Mouse (Mus musculus) myocyte (in vitro differentiated cells): Measurements from ENCODE around the gene Cox8a. TPM values are rescaled to one million over a fixed set of nuclear protein-coding genes. Genes with fewer than 3 reads are reported as not detected.

Experiments used
- H3K27me3 ChIP-seq: one replicate; pipeline ENCODE4 v1.6.1; 2011; ENCODE audit not compliant: control insufficient read depth, insufficient read depth, insufficient read length
- H3K36me3 ChIP-seq: one replicate; pipeline ENCODE4 v1.6.1; 2011; ENCODE audit not compliant: control insufficient read depth, insufficient read depth
- H3K4me2 ChIP-seq: one replicate; pipeline ENCODE4 v1.6.1; 2011; ENCODE audit warnings: low read depth, control low read depth
- H3K4me3 ChIP-seq: one replicate; pipeline ENCODE4 v1.5.1; 2011; ENCODE audit warnings: mild to moderate bottlenecking, control low read depth, moderate library complexity
- H3K79me2 ChIP-seq: one replicate; pipeline ENCODE4 v1.6.1; 2011; ENCODE audit not compliant: control insufficient read depth, insufficient read depth
- H3ac ChIP-seq: one replicate; pipeline ENCODE4 v1.6.1; 2011; ENCODE audit not compliant: control insufficient read depth, insufficient read length
- CEBPB ChIP-seq: IDR thresholded peaks from 2 replicates; pipeline ENCODE4 v1.6.1; 2011; ENCODE audit warnings: mild to moderate bottlenecking, moderate library complexity; ENCODE audit not compliant: poor library complexity, insufficient read depth, severe bottlenecking
- E2F4 ChIP-seq: IDR thresholded peaks from one replicate; pipeline ENCODE4 v1.6.1; 2011; ENCODE audit warnings: mild to moderate bottlenecking, control low read depth, moderate library complexity; ENCODE audit not compliant: insufficient read depth
- MAX ChIP-seq: IDR thresholded peaks from one replicate; pipeline ENCODE4 v1.6.1; 2011; ENCODE audit warnings: low read depth, mild to moderate bottlenecking, control low read depth
- MYOD1 ChIP-seq, 3 experiments: IDR thresholded peaks; one replicate each; pipeline ENCODE4 v1.6.1; 2011; ENCODE audit warnings: control low read depth in 2 of 3, low read depth in 2 of 3, mild to moderate bottlenecking in 2 of 3, moderate library complexity in 1 of 3; ENCODE audit not compliant: insufficient read length in 2 of 3, control insufficient read depth in 1 of 3
- MYOG ChIP-seq, 3 experiments: IDR thresholded peaks; one replicate each; pipeline ENCODE4 v1.6.1; 2011; ENCODE audit warnings: control low read depth in 2 of 3, low read depth in 2 of 3, mild to moderate bottlenecking in 2 of 3; ENCODE audit not compliant: insufficient read length in 2 of 3, control insufficient read depth in 1 of 3, insufficient read depth in 1 of 3
- POLR2A ChIP-seq: IDR thresholded peaks from one replicate; pipeline ENCODE4 v1.6.1; 2011; ENCODE audit warnings: low read depth, mild to moderate bottlenecking, control low read depth, moderate library complexity; ENCODE audit not compliant: insufficient read length
- POLR2AphosphoS2 ChIP-seq: IDR thresholded peaks from one replicate; pipeline ENCODE4 v1.6.1; 2011; ENCODE audit warnings: low read depth, control low read depth; ENCODE audit not compliant: insufficient read length
- REST ChIP-seq: IDR thresholded peaks from one replicate; pipeline ENCODE4 v1.6.1; 2011; ENCODE audit warnings: mild to moderate bottlenecking, control low read depth, moderate library complexity; ENCODE audit not compliant: insufficient read depth, insufficient read length
- SRF ChIP-seq: IDR thresholded peaks from one replicate; pipeline ENCODE4 v1.6.1; 2011; ENCODE audit warnings: low read depth; ENCODE audit not compliant: control insufficient read depth, insufficient read length
- TCF12 ChIP-seq: IDR thresholded peaks from one replicate; pipeline ENCODE4 v1.6.1; 2011; ENCODE audit warnings: mild to moderate bottlenecking, control low read depth; ENCODE audit not compliant: poor library complexity, insufficient read depth, severe bottlenecking
- TCF3 ChIP-seq: IDR thresholded peaks from one replicate; pipeline ENCODE4 v1.6.1; 2011; ENCODE audit warnings: low read depth, control low read depth; ENCODE audit not compliant: insufficient read length
- USF1 ChIP-seq: IDR thresholded peaks from one replicate; pipeline ENCODE4 v1.6.1; 2011; ENCODE audit warnings: low read depth, mild to moderate bottlenecking, control low read depth, moderate library complexity
- polyA plus RNA-seq: library from polyadenylated mRNA; unstranded; fragments of >200 nt; fragmentation: generic; extraction: Trizol; gene quantifications from one replicate; pipeline ENCODE4 v1.2.1, GENCODE M21; 2012; ENCODE audit warnings: missing spikeins

The Cox8a gene
- polyA plus RNA-seq, 1 experiment, result 1,011 TPM

DNA sequence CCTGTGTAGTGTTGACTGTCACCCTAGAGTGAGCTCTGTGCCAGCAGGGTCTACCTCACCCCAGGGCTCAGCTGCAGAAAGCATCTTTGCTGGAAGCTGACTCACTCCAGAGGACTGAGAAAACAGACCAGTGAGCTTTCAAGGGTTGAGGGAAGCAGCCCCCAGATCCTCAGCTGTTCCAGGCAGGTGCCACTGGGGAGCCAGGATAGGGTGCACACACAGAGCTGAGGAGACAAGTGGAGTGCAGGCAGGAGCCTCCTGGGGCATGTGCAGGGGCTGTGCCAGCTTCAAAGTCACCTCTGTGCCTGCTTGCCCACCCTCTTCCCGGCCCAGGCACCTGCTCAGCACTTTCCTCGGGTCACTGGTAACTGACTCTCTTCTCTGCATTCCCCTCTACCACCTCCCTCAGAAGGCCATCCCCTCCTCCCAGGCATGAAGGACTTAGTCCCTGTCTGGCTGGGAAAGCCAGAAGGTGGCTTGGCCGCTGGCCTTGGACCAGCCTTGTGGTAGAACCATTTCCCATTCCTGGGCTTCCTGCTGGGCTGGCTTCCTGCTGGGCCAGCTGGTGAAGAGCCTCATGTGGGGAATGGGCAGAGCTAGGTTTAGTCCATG, 38.5 kb downstream of the Cox8a start:
- H3ac ChIP-seq, result no peak overlapping the region
- H3K4me2 ChIP-seq, result peak overlapping the region; percentile 42
- no peak overlapping the region for H3K4me3 ChIP-seq
- H3K27me3 ChIP-seq, result no peaks in the 10 kb centered on the region
- TF ChIP-seq TCF12 (peak; percentile 92), POLR2AphosphoS2 (no peak), E2F4 (no peak), TCF3 (peak; percentile 78), USF1 (no peak), CEBPB (no peak), REST (no peak), MYOD1 (IDR thresholded peaks at IDR 0.05; ENCODE audit: control insufficient read depth in 1 of 3, insufficient read length in 2 of 3, low read depth in 2 of 3) (peak in 2 of 3 experiments; percentile 95 to 98), MAX (no peak), SRF (peak; percentile 6), POLR2A (no peak), MYOG (IDR thresholded peaks at IDR 0.05; ENCODE audit: control insufficient read depth in 1 of 3, insufficient read depth in 1 of 3, insufficient read length in 2 of 3, low read depth in 2 of 3) (peak; percentile 73 to 98 (median 96))
- H3K79me2 ChIP-seq, result no peaks in the 10 kb centered on the region
- H3K36me3 ChIP-seq, result no peaks in the 10 kb centered on the region

DNA sequence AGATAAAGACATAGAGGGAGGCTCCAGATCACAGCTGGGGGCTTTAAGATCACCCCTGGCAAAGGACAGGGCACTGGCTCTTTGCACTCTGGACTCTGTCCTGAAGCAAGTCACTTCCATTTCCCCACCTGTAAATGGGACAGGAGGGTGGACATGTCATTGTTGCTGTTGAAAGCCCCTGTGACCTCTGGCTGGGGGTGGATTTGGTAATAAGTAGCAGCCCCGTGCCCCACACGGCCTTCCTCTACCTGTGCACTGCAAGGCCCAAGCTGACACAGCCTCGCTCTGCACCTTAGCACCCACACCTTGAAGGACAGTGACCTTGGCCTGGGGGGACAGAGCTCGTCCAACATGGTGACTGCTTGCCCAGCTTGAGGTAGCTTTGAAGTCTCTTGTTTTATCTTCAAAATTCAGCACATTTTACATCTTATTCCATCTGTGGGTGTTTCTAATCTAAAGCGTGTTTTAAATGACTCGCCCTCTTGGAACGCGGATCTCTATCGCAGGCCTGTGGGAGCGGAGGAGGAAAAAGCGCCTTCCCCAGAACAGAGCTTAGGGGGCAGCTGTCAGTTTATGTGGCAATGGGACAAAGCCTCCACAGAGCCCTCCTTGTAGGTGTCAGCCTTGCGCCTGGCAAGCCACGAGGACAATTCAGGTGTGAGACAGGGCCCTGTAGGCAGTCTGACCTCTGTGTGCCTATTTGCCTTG, 39.5 kb downstream of the Cox8a start:
- TF ChIP-seq MYOD1 (IDR thresholded peaks at IDR 0.05; ENCODE audit: control insufficient read depth in 1 of 3, insufficient read length in 2 of 3, low read depth in 2 of 3), result peak in 1 of 3 experiments; percentile 28
- no peak for TF ChIP-seq SRF
- TF ChIP-seq MYOG (IDR thresholded peaks at IDR 0.05; ENCODE audit: control insufficient read depth in 1 of 3, insufficient read depth in 1 of 3, insufficient read length in 2 of 3, low read depth in 2 of 3), result peak in 1 of 3 experiments; percentile 4
- no peak for TF ChIP-seq E2F4
- no peak for TF ChIP-seq MAX
- no peaks in the 10 kb centered on the region for H3K27me3 ChIP-seq
- H3K79me2 ChIP-seq, result no peaks in the 10 kb centered on the region
- no peak overlapping the region for H3ac ChIP-seq
- H3K4me2 ChIP-seq, result no peak overlapping the region
- H3K36me3 ChIP-seq, result no peaks in the 10 kb centered on the region
- H3K4me3 ChIP-seq, result no peak overlapping the region

- TF ChIP-seq MYOD1 (IDR thresholded peaks at IDR 0.05; ENCODE audit: control insufficient read depth in 1 of 3, insufficient read length in 2 of 3, low read depth in 2 of 3) (no peak), POLR2AphosphoS2 (no peak), MYOG (IDR thresholded peaks at IDR 0.05; ENCODE audit: control insufficient read depth in 1 of 3, insufficient read depth in 1 of 3, insufficient read length in 2 of 3, low read depth in 2 of 3) (no peak), CEBPB (no peak), POLR2A (no peak), E2F4 (no peak), SRF (no peak), MAX (no peak), USF1 (no peak), TCF3 (no peak), REST (no peak), TCF12 (no peak)
- Histone ChIP-seq H3K79me2 (no peaks in the 10 kb centered on the region), H3K36me3 (no peaks in the 10 kb centered on the region)
Observed at GRCm38 (mm10) chr19:7176041-7176696, 41.2 kb downstream of the Cox8a start.

GRCm38 (mm10) chr19:7172051-7172866, 45.2 kb downstream of the Cox8a start:
- no peak overlapping the region for H3K4me2 ChIP-seq
- no peaks in the 10 kb centered on the region for H3K79me2 ChIP-seq
- TF ChIP-seq POLR2A, result no peak
- no peak for TF ChIP-seq E2F4
- no peak for TF ChIP-seq TCF3
- TF ChIP-seq MYOD1 (IDR thresholded peaks at IDR 0.05; ENCODE audit: control insufficient read depth in 1 of 3, insufficient read length in 2 of 3, low read depth in 2 of 3), result no peak
- TF ChIP-seq SRF, result no peak
- H3K36me3 ChIP-seq, result no peaks in the 10 kb centered on the region
- H3K27me3 ChIP-seq, result peaks cover 5% of the 10 kb centered on the region
- H3ac ChIP-seq, result no peak overlapping the region
- H3K4me3 ChIP-seq, result no peak overlapping the region

More at GRCm38 (mm10) chr19:7176041-7176696, 41.2 kb downstream of the Cox8a start:
- no peak overlapping the region for H3K4me2 ChIP-seq
- no peaks in the 10 kb centered on the region for H3K27me3 ChIP-seq
- H3K4me3 ChIP-seq, result no peak overlapping the region
- no peak overlapping the region for H3ac ChIP-seq
